Mouse (Mus musculus): ENCODE measurements around the gene Pnpla7.

DNA sequence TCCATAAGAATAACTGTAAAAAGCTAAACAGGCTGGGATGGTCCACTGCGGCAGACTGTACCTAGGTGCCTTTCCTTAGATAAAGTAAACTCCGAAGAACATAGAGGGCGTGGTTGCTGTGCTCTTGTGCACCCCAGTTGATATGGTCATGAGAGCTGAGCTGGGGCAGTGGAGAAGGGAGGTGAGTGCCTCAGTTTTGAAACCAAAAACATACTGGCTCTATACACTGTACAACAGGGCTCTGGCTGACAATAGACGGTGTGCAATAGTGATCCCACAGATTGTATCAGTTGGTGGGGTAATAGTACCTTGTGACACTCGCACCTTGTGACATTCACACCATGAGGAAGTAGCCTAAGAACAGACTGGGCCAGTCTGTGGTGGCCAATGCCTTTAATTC, 1.1 kb downstream of the Pnpla7 start:
- TF ChIP-seq CTCF (IDR thresholded peaks at IDR 0.05; ENCODE audit: low read depth) (no peak), EP300 (IDR thresholded peaks at IDR 0.05; ENCODE audit: low read depth) (no peak)

Measured in heart, postnatal 0 days (tissue).